Mouse (Mus musculus): ENCODE results near the gene Taf12.
A peak's percentile ranks its signal among the peaks of the same experiment; 100 is the strongest.

Taf12 gene

GRCm38 (mm10) chr4:132315711-132316110 is 41.5 kb downstream of the Taf12 start:
- DNase-seq, result no peak

- DNase-seq, result no peak
These were observed 52.3 kb downstream of the Taf12 start for GRCm38 (mm10) chr4:132326481-132326880.

GRCm38 (mm10) chr4:132328391-132328982 is 54.3 kb downstream of the Taf12 start:
- no peak for DNase-seq

- DNase-seq, result peak; percentile 84
These were observed 55.1 kb downstream of the Taf12 start, which contains the start of gene Trnau1ap for GRCm38 (mm10) chr4:132329115-132329834. Gene Trnau1ap, minus strand, starts transcription at chr4:132329538.

- no peak for DNase-seq
These were observed 55.7 kb downstream of the Taf12 start for GRCm38 (mm10) chr4:132329835-132330354.

GRCm38 (mm10) chr4:132331960-132332359 is 57.8 kb downstream of the Taf12 start:
- no peak for DNase-seq

- DNase-seq, result no peak
These were observed 58.7 kb downstream of the Taf12 start for GRCm38 (mm10) chr4:132332880-132333279.

GRCm38 (mm10) chr4:132338943-132339342 is 64.8 kb downstream of the Taf12 start:
- no peak for DNase-seq

GRCm38 (mm10) chr4:132341451-132341850 is 67.3 kb downstream of the Taf12 start:
- no peak for DNase-seq

GRCm38 (mm10) chr4:132344403-132345134 is 70.4 kb downstream of the Taf12 start:
- DNase-seq, result no peak
